Mouse (Mus musculus) adrenal gland, adult (tissue): ENCODE measurements around the gene Aldh3b3.
"Not testable (repeated sequence)": the region's sequence is repeated elsewhere in the genome, so short reads cannot be mapped to it uniquely, and the experiment has no call there.

Experiments used
- DNase-seq, 2 experiments: peaks; one replicate each; pipeline ENCODE4 v3.0.0; 2022 to 2023; ENCODE audit warnings: low spot score in 1 of 2; ENCODE audit not compliant: inconsistent age in 2 of 2

Aldh3b3 gene

GRCm38 (mm10) chr19:3935032-3935895, 23.2 kb upstream of the Aldh3b3 start, which contains the start of gene Unc93b1:
Gene Unc93b1 (plus strand): TSS chr19:3935186.
- DNase-seq: peak; percentile 86 to 95

- peak; percentile 76 to 92 for DNase-seq
These were observed 22.3 kb upstream of the Aldh3b3 start for GRCm38 (mm10) chr19:3935896-3936850.

- no peak for DNase-seq
These were observed 16.1 kb upstream of the Aldh3b3 start for GRCm38 (mm10) chr19:3942315-3942714.

- peak; percentile 34 to 74 for DNase-seq
These were observed 15.3 kb upstream of the Aldh3b3 start for GRCm38 (mm10) chr19:3942986-3943735.

GRCm38 (mm10) chr19:3945872-3946564, 12.4 kb upstream of the Aldh3b3 start:
- DNase-seq: peak in 1 of 2 experiments; percentile 71

- peak; percentile 61 to 89 for DNase-seq
These were observed 11.7 kb upstream of the Aldh3b3 start for GRCm38 (mm10) chr19:3946715-3947114.

- no peak for DNase-seq
These were observed 10.6 kb upstream of the Aldh3b3 start for GRCm38 (mm10) chr19:3947813-3948212.

GRCm38 (mm10) chr19:3948546-3948945, 9.9 kb upstream of the Aldh3b3 start:
- DNase-seq: no peak

- no peak for DNase-seq
These were observed 8.1 kb upstream of the Aldh3b3 start for GRCm38 (mm10) chr19:3950331-3950730.

GRCm38 (mm10) chr19:3951461-3951860, 7.0 kb upstream of the Aldh3b3 start:
- no peak for DNase-seq

- no peak for DNase-seq
These were observed 6.3 kb upstream of the Aldh3b3 start for GRCm38 (mm10) chr19:3952099-3952498.

- DNase-seq: no peak
These were observed 3.4 kb upstream of the Aldh3b3 start for GRCm38 (mm10) chr19:3955033-3955432.

- DNase-seq: peak in 1 of 2 experiments; percentile 62
These were observed 2.6 kb upstream of the Aldh3b3 start for GRCm38 (mm10) chr19:3955804-3956203.

- not testable (repeated sequence) for DNase-seq
These were observed 979 bp upstream of the Aldh3b3 start for GRCm38 (mm10) chr19:3957296-3958036.

GRCm38 (mm10) chr19:3959030-3959429, 585 bp downstream of the Aldh3b3 start:
- no peak for DNase-seq

GRCm38 (mm10) chr19:3960211-3960610, 1.8 kb downstream of the Aldh3b3 start:
- no peak for DNase-seq

GRCm38 (mm10) chr19:3961805-3962204, 3.4 kb downstream of the Aldh3b3 start:
- DNase-seq: not testable (repeated sequence)

- DNase-seq: no peak
These were observed 4.0 kb downstream of the Aldh3b3 start for GRCm38 (mm10) chr19:3962469-3962868.

- DNase-seq: no peak
These were observed 5.6 kb downstream of the Aldh3b3 start for GRCm38 (mm10) chr19:3964030-3964429.
